Mouse (Mus musculus) stomach, postnatal 0 days (tissue): ENCODE measurements around the gene Mblac2. TPM values are rescaled to one million over a fixed set of nuclear protein-coding genes. Genes with fewer than 3 reads are reported as not detected.

Experiments used
- ATAC-seq: fragments of 200-750 bp; cut with Nextera tagmentation; 2 replicates; pipeline ENCODE4 v1.8.0; 2017; ENCODE audit not compliant: low FRiP score, low TSS enrichment
- DNase-seq: peaks from one replicate; pipeline ENCODE4 v3.0.0-alpha.2; 2016; ENCODE audit warnings: low spot score
- H3K27ac ChIP-seq: fragments of 300-500 bp; sonication (generic); replicated peaks from 2 replicates; pipeline ENCODE4 v1.5.1; 2014; ENCODE audit warnings: mild to moderate bottlenecking, control low read depth
- H3K27me3 ChIP-seq: fragments of 300-500 bp; sonication (generic); 2 replicates; pipeline ENCODE4 v1.6.1; 2014; ENCODE audit warnings: low read length; ENCODE audit not compliant: control insufficient read depth, insufficient read depth
- H3K36me3 ChIP-seq: fragments of 300-500 bp; sonication (generic); 2 replicates; pipeline ENCODE4 v1.6.1; 2014; ENCODE audit warnings: low read length, mixed read lengths; ENCODE audit not compliant: control insufficient read depth, insufficient read depth
- H3K4me1 ChIP-seq: fragments of 300-500 bp; sonication (generic); replicated peaks from 2 replicates; pipeline ENCODE4 v1.6.1; 2014; ENCODE audit warnings: antibody characterized with exemption; ENCODE audit not compliant: control insufficient read depth, insufficient read depth
- H3K4me2 ChIP-seq: fragments of 300-500 bp; sonication (generic); replicated peaks from 2 replicates; pipeline ENCODE4 v1.6.1; 2014; ENCODE audit warnings: low read depth, mild to moderate bottlenecking, control low read depth, moderate library complexity
- H3K4me3 ChIP-seq: fragments of 300-500 bp; sonication (generic); 2 replicates; pipeline ENCODE4 v1.5.1; 2014; ENCODE audit warnings: low read depth, low read length, control low read depth
- H3K9ac ChIP-seq: fragments of 300-500 bp; sonication (generic); 2 replicates; pipeline ENCODE4 v1.6.1; 2014; ENCODE audit warnings: mild to moderate bottlenecking, low read length, control low read depth, mixed read lengths
- H3K9me3 ChIP-seq: fragments of 300-500 bp; sonication (generic); 2 replicates; pipeline ENCODE4 v1.6.1; 2016; ENCODE audit warnings: low read length; ENCODE audit not compliant: control insufficient read depth
- CTCF ChIP-seq: IDR thresholded peaks from 2 replicates; pipeline ENCODE4 v1.5.1; 2016; ENCODE audit warnings: antibody characterized with exemption, low read depth, mild to moderate bottlenecking, moderate library complexity
- EP300 ChIP-seq: optimal IDR thresholded peaks from 2 replicates; pipeline ENCODE3; 2016; ENCODE audit warnings: antibody characterized with exemption
- WGBS: fragments of 180-500 bp; shearing (Covaris S2); extraction: QIAGEN DNeasy Blood & Tissue Kit; methylation state at CpG from one replicate; pipeline ENCODE4 v1.1.7; 2014; 5-methylcytosine and 5-hydroxymethylcytosine counted together
- polyA plus RNA-seq: library from polyadenylated mRNA; unstranded; fragments of >200 nt; fragmentation: Nextera tagmentation; extraction: Ambion mirVana; gene quantifications from 2 replicates; pipeline ENCODE4 v1.2.1, GENCODE M21; 2015

Gene Mblac2
- polyA plus RNA-seq, 1 experiment from 2014 or later, result 11.1 TPM

- WGBS, result 70% methylated on average over 3 of the region's 3 CpGs
- H3K4me2 ChIP-seq, result no peak overlapping the region
- ATAC-seq (peak; percentile 83), DNase-seq (no peak)
- no peak overlapping the region for H3K9ac ChIP-seq
- H3K36me3 ChIP-seq, result no peaks in the 10 kb centered on the region
- H3K27ac ChIP-seq, result no peak overlapping the region
- TF ChIP-seq CTCF (no peak), EP300 (no peak)
- H3K27me3 ChIP-seq, result no peaks in the 10 kb centered on the region
- no peak overlapping the region for H3K4me3 ChIP-seq
- no peaks in the 10 kb centered on the region for H3K9me3 ChIP-seq
- H3K4me1 ChIP-seq, result no peaks in the 10 kb centered on the region
Measured at GRCm38 (mm10) chr13:81683107-81683506, 28.0 kb upstream of the Mblac2 start.

GRCm38 (mm10) chr13:81684258-81684657 is 26.9 kb upstream of the Mblac2 start:
- Histone ChIP-seq H3K36me3 (no peaks in the 10 kb centered on the region), H3K27ac (no peak overlapping the region), H3K27me3 (no peaks in the 10 kb centered on the region), H3K9ac (no peak overlapping the region), H3K4me3 (no peak overlapping the region), H3K4me2 (no peak overlapping the region), H3K4me1 (no peaks in the 10 kb centered on the region), H3K9me3 (no peaks in the 10 kb centered on the region)
- WGBS, result 66% methylated on average over 5 of the region's 5 CpGs
- ATAC-seq (no peak), DNase-seq (no peak)
- TF ChIP-seq EP300, result no peak
- TF ChIP-seq CTCF, result no peak

- Histone ChIP-seq H3K4me1 (no peaks in the 10 kb centered on the region), H3K27me3 (no peaks in the 10 kb centered on the region), H3K27ac (no peak overlapping the region), H3K36me3 (no peaks in the 10 kb centered on the region), H3K9ac (no peak overlapping the region), H3K4me3 (no peak overlapping the region), H3K9me3 (no peaks in the 10 kb centered on the region), H3K4me2 (no peak overlapping the region)
- no peak for TF ChIP-seq CTCF
- TF ChIP-seq EP300, result no peak
- DNase-seq (no peak), ATAC-seq (no peak)
- 78% methylated on average over 3 of the region's 3 CpGs for WGBS
Measured at GRCm38 (mm10) chr13:81684884-81685283, 26.3 kb upstream of the Mblac2 start.

- H3K9ac ChIP-seq, result no peak overlapping the region
- DNase-seq (no peak), ATAC-seq (0 out of 2 replicates have a peak, but pooled peaks have one; percentile 45)
- H3K4me3 ChIP-seq, result no peak overlapping the region
- H3K27ac ChIP-seq, result no peak overlapping the region
- no peaks in the 10 kb centered on the region for H3K4me1 ChIP-seq
- WGBS, result 83% methylated on average over 3 of the region's 3 CpGs
- no peak for TF ChIP-seq EP300
- TF ChIP-seq CTCF, result no peak
- no peak overlapping the region for H3K4me2 ChIP-seq
- no peaks in the 10 kb centered on the region for H3K9me3 ChIP-seq
- H3K27me3 ChIP-seq, result no peaks in the 10 kb centered on the region
- H3K36me3 ChIP-seq, result no peaks in the 10 kb centered on the region
Measured at GRCm38 (mm10) chr13:81689587-81689986, 21.6 kb upstream of the Mblac2 start.

GRCm38 (mm10) chr13:81690477-81690876 is 20.7 kb upstream of the Mblac2 start:
- no peak overlapping the region for H3K27ac ChIP-seq
- no peak overlapping the region for H3K9ac ChIP-seq
- TF ChIP-seq CTCF (no peak), EP300 (no peak)
- no peaks in the 10 kb centered on the region for H3K27me3 ChIP-seq
- no peaks in the 10 kb centered on the region for H3K4me1 ChIP-seq
- DNase-seq (no peak), ATAC-seq (0 out of 2 replicates have a peak, but pooled peaks have one; percentile 42)
- no peak overlapping the region for H3K4me3 ChIP-seq
- WGBS, result 55% methylated on average over 10 of the region's 10 CpGs
- no peaks in the 10 kb centered on the region for H3K9me3 ChIP-seq
- no peaks in the 10 kb centered on the region for H3K36me3 ChIP-seq
- H3K4me2 ChIP-seq, result no peak overlapping the region

- no peaks in the 10 kb centered on the region for H3K9me3 ChIP-seq
- H3K36me3 ChIP-seq, result no peaks in the 10 kb centered on the region
- H3K27me3 ChIP-seq, result no peaks in the 10 kb centered on the region
- WGBS, result 60% methylated on average over 9 of the region's 9 CpGs
- ATAC-seq (peak; percentile 68; the same call in 1 of the 2 replicates), DNase-seq (no peak)
- TF ChIP-seq EP300, result no peak
- TF ChIP-seq CTCF, result no peak
- no peak overlapping the region for H3K4me2 ChIP-seq
- H3K27ac ChIP-seq, result no peak overlapping the region
- no peaks in the 10 kb centered on the region for H3K4me1 ChIP-seq
- H3K4me3 ChIP-seq, result no peak overlapping the region
- H3K9ac ChIP-seq, result no peak overlapping the region
Measured at GRCm38 (mm10) chr13:81691606-81692005, 19.5 kb upstream of the Mblac2 start.
